Mouse (Mus musculus) CH12.LX (cell line): ENCODE data around the gene Cd8a.

Experiments
- CTCF ChIP-seq, 2 experiments: IDR thresholded peaks in 1 of 2; conservative IDR thresholded peaks in 1 of 2; 2 replicates each; pipeline ENCODE4 v1.5.1; 2011 to 2012; ENCODE audit warnings: low read depth in 2 of 2, low read length in 2 of 2, improper control_type of control experiment in 1 of 2, inconsistent platforms in 1 of 2, mild to moderate bottlenecking in 1 of 2, moderate library complexity in 1 of 2
- ETS1 ChIP-seq: conservative IDR thresholded peaks from 2 replicates; pipeline ENCODE4 v1.6.1; 2012; ENCODE audit warnings: low read depth, mild to moderate bottlenecking, inconsistent platforms, low read length, improper control_type of control experiment, moderate library complexity
- HCFC1 ChIP-seq: IDR thresholded peaks from 2 replicates; pipeline ENCODE4 v1.6.1; 2012; ENCODE audit warnings: low read depth, mild to moderate bottlenecking, inconsistent platforms, low read length, improper control_type of control experiment
- MEF2A ChIP-seq: IDR thresholded peaks from 2 replicates; pipeline ENCODE4 v1.6.1; 2014; ENCODE audit warnings: low read depth, mild to moderate bottlenecking, inconsistent platforms, low read length, improper control_type of control experiment, borderline replicate concordance
- MXI1 ChIP-seq: IDR thresholded peaks from 2 replicates; pipeline ENCODE4 v1.6.1; 2011; ENCODE audit warnings: mild to moderate bottlenecking, low read depth, low read length, improper control_type of control experiment
- POLR2A ChIP-seq: IDR thresholded peaks from 2 replicates; pipeline ENCODE4 v1.6.1; 2011; ENCODE audit warnings: low read depth, mild to moderate bottlenecking, improper control_type of control experiment, low read length
- TCF12 ChIP-seq: IDR thresholded peaks from 2 replicates; pipeline ENCODE4 v1.6.1; 2014; ENCODE audit warnings: low read depth, mild to moderate bottlenecking, inconsistent platforms, low read length, improper control_type of control experiment
- USF1 ChIP-seq: IDR thresholded peaks from 2 replicates; pipeline ENCODE4 v1.6.1; 2014; ENCODE audit warnings: low read depth, mild to moderate bottlenecking, inconsistent platforms, low read length, improper control_type of control experiment

DNA sequence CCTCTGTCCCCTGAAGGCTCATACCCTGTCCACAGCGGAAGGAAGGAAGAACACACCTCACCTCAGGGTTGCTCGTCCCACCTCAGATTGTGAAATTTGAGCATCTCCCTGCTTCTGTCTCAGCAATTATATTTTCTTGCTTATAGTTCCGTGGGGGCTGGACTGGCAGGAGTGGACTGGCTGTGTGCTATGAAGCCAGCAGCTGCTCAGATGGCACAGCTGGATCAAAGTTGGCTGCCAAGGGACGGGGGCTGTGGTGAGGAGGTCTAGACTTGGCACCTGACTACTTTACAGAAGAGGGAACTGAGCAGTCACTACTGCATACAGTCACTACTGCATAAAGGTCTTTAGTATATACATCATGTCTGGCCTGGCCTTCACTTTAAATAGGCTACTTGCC is 33.9 kb upstream of the Cd8a start:
- TF ChIP-seq HCFC1 (no peak), TCF12 (no peak), CTCF (conservative IDR thresholded peaks at IDR 0.05 in 1 of 2, IDR thresholded peaks at IDR 0.05 in 1 of 2; ENCODE audit: low read depth in 2 of 2, low read length in 2 of 2) (no peak), USF1 (no peak), POLR2A (no peak), ETS1 (no peak), MEF2A (no peak), MXI1 (no peak)
